In genomic region chr17:14994140-14994539, GRCm38 (mm10) we compare ENCODE assay signal across 16 mouse cellular contexts. TPM values are rescaled to one million over a fixed set of nuclear protein-coding genes. Genes with fewer than 3 reads are reported as not detected.
A peak's percentile ranks its signal among the peaks of the same experiment; 100 is the strongest.
DNase-seq lines count a peak whose midpoint lies in the region; ATAC-seq and TF ChIP-seq lines count a peak whose summit lies in the region.
"Not testable (repeated sequence)": the region's sequence is repeated elsewhere in the genome, so short reads cannot be mapped to it uniquely, and the experiment has no call there.
"Had no signal": no experiment of that assay in that cellular context is flagged by ENCODE, and none has a peak within 500 bp of the region (broad histone marks: within the 10 kb centered on the region; RNA-seq: fewer than 3 reads in every experiment).

No protein-coding gene starts in this region.

- ATAC-seq in G1E (ENCODE audit: extremely low read depth, insufficient number of reproducible peaks, low FRiP score, poor library complexity, severe bottlenecking), result peak; percentile 11; the same call in 1 of the 2 replicates
- ATAC-seq in erythroblast, adult 5-6 weeks (replicated peaks; ENCODE audit: low FRiP score, poor library complexity, severe bottlenecking), result peak; percentile 62
- ATAC-seq in erythroid progenitor cell, adult 5-6 weeks (replicated peaks; ENCODE audit: low FRiP score, poor library complexity, severe bottlenecking), result peak; percentile 55
- ATAC-seq in liver, embryonic 12.5 days, result peak; percentile 21; the same call in 1 of the 2 replicates
- peak; percentile 21; the same call in 1 of the 2 replicates for ATAC-seq in megakaryocyte progenitor cell, adult 5-6 weeks (replicated peaks; ENCODE audit: poor library complexity)
- ATAC-seq in megakaryocyte-erythroid progenitor cell, adult 5-6 weeks (replicated peaks; ENCODE audit: low FRiP score, low TSS enrichment, poor library complexity, severe bottlenecking), result peak; percentile 60

- not testable (repeated sequence) for H3K9me3 ChIP-seq in G1E (replicated peaks); liver, embryonic 12.5 days (replicated peaks)

- not testable (repeated sequence) for TF ChIP-seq CTCF in G1E (IDR thresholded peaks at IDR 0.05; ENCODE audit: low read depth, low read length)

- DNase-seq in G1E (ENCODE audit: low spot score), result not testable (repeated sequence)

- not testable (repeated sequence) for H3K4me1 ChIP-seq in G1E (ENCODE audit: insufficient read depth, low read depth, low read length); liver, embryonic 12.5 days

- not testable (repeated sequence) for H3K27me3 ChIP-seq in G1E (ENCODE audit: insufficient read depth, low read length); liver, embryonic 12.5 days (replicated peaks)

- H3K4me3 ChIP-seq in G1E (ENCODE audit: low read depth, low read length); liver, embryonic 12.5 days: not testable (repeated sequence)

- not testable (repeated sequence) for H3K27ac ChIP-seq in liver, embryonic 12.5 days

- not testable (repeated sequence) for H3K4me2 ChIP-seq in liver, embryonic 12.5 days

- H3K9ac ChIP-seq in liver, embryonic 12.5 days, result not testable (repeated sequence)

- no CpG with 5 or more reads among the region's 5 CpGs for WGBS in liver, embryonic 12.5 days (ENCODE audit: insufficient replicate concordance)

- not testable (repeated sequence) for H3K36me3 ChIP-seq in G1E (replicated peaks); liver, embryonic 12.5 days

RNA-seq across cellular contexts. Expression of gene Gm3417, which starts 15.6 kb away (rescaled TPM):
- 2.5 and 12.2 TPM in 2 replicates for total RNA-seq in G1E (2014; fragmentation: Nextera tagmentation)
- 0.27 and 2.4 TPM in 2 replicates for total RNA-seq in G1E (2017)
- polyA plus RNA-seq in G1E (2012), result 7.0 and 9.5 TPM in 2 replicates
- total RNA-seq in erythroblast, adult 5-6 weeks (2015; ENCODE audit: low replicate concordance), result not detected in 2 replicates
- not detected in 2 replicates for total RNA-seq in erythroblast, adult 5-6 weeks (2017; ENCODE audit: low replicate concordance)
- not detected in 2 replicates for total RNA-seq in erythroid progenitor cell, adult 5-6 weeks (2015; ENCODE audit: low replicate concordance)
- total RNA-seq in erythroid progenitor cell, adult 5-6 weeks (2017; ENCODE audit: low replicate concordance), result not detected in 2 replicates
- 0.97 and 2.9 TPM in 2 replicates for polyA plus RNA-seq in liver, embryonic 12.5 days (2016; fragmentation: Nextera tagmentation; extraction: Ambion mirVana)
- total RNA-seq in megakaryocyte progenitor cell, adult 5-6 weeks (2015), result 0.24 and 0.52 TPM in 2 replicates
- total RNA-seq in megakaryocyte progenitor cell, adult 5-6 weeks (2017), result 1.1 TPM in 1 of 2 replicates, not detected in the other
- 0.96 and 11.1 TPM in 2 replicates for total RNA-seq in megakaryocyte-erythroid progenitor cell, adult 5-6 weeks (2014; fragmentation: Nextera tagmentation)
- 6.2 TPM in 1 of 2 replicates, not detected in the other for total RNA-seq in megakaryocyte-erythroid progenitor cell, adult 5-6 weeks (2017)
- total RNA-seq: adrenal gland, adult 18-20 months; adrenal gland, adult 2 months; adrenal gland, adult 8-10 months; adrenal gland, postnatal 10 days; adrenal gland, postnatal 25 days; adrenal gland, postnatal 36 days; adrenal gland, postnatal 4 days had no signal
- polyA plus RNA-seq: brain, embryonic 14.5 days; CD4-positive, CD25-positive, alpha-beta regulatory T cell, adult 4 months; Patski had no signal

RNA-seq across cellular contexts. Expression of gene Gm3435, which starts 15.8 kb away (rescaled TPM):
- total RNA-seq in G1E (2014; fragmentation: Nextera tagmentation), result 10.3 and 12.2 TPM in 2 replicates
- 13.9 and 15.1 TPM in 2 replicates for total RNA-seq in G1E (2017)
- polyA plus RNA-seq in G1E (2012), result 0.41 and 1.3 TPM in 2 replicates
- total RNA-seq in erythroblast, adult 5-6 weeks (2015; ENCODE audit: low replicate concordance), result not detected in 2 replicates
- total RNA-seq in erythroblast, adult 5-6 weeks (2017; ENCODE audit: low replicate concordance), result 2.1 and 6.7 TPM in 2 replicates
- 5.4 TPM in 1 of 2 replicates, not detected in the other for total RNA-seq in erythroid progenitor cell, adult 5-6 weeks (2015; ENCODE audit: low replicate concordance)
- total RNA-seq in erythroid progenitor cell, adult 5-6 weeks (2017; ENCODE audit: low replicate concordance), result 0.26 and 5.4 TPM in 2 replicates
- polyA plus RNA-seq in liver, embryonic 12.5 days (2016; fragmentation: Nextera tagmentation; extraction: Ambion mirVana), result 4.2 and 4.9 TPM in 2 replicates
- 3.9 and 4.3 TPM in 2 replicates for total RNA-seq in megakaryocyte progenitor cell, adult 5-6 weeks (2015)
- 2.0 and 2.9 TPM in 2 replicates for total RNA-seq in megakaryocyte progenitor cell, adult 5-6 weeks (2017)
- total RNA-seq in megakaryocyte-erythroid progenitor cell, adult 5-6 weeks (2014; fragmentation: Nextera tagmentation), result 1.1 and 14.5 TPM in 2 replicates
- 5.1 and 7.2 TPM in 2 replicates for total RNA-seq in megakaryocyte-erythroid progenitor cell, adult 5-6 weeks (2017)
- polyA plus RNA-seq: adrenal gland, adult 2 months had no signal

RNA-seq across cellular contexts. Expression of gene 9030025P20Rik, which starts 15.9 kb away (rescaled TPM):
- total RNA-seq in G1E (2014; fragmentation: Nextera tagmentation) (31.6 and 36.9 TPM in 2 replicates), G1E (2017) (30.4 and 33.3 TPM in 2 replicates)
- polyA plus RNA-seq in G1E (2012), result 4.0 and 4.7 TPM in 2 replicates
- 0.96 and 1.3 TPM in 2 replicates for total RNA-seq in erythroblast, adult 5-6 weeks (2015; ENCODE audit: low replicate concordance)
- total RNA-seq in erythroblast, adult 5-6 weeks (2017; ENCODE audit: low replicate concordance), result 0.94 and 3.1 TPM in 2 replicates
- total RNA-seq in erythroid progenitor cell, adult 5-6 weeks (2015; ENCODE audit: low replicate concordance), result 4.6 and 5.8 TPM in 2 replicates
- total RNA-seq in erythroid progenitor cell, adult 5-6 weeks (2017; ENCODE audit: low replicate concordance), result 0.76 and 7.2 TPM in 2 replicates
- polyA plus RNA-seq in liver, embryonic 12.5 days (2016; fragmentation: Nextera tagmentation; extraction: Ambion mirVana), result 6.2 and 7.1 TPM in 2 replicates
- total RNA-seq in megakaryocyte progenitor cell, adult 5-6 weeks (2015), result 3.7 and 4.0 TPM in 2 replicates
- 4.7 and 7.6 TPM in 2 replicates for total RNA-seq in megakaryocyte progenitor cell, adult 5-6 weeks (2017)
- 5.9 and 11.4 TPM in 2 replicates for total RNA-seq in megakaryocyte-erythroid progenitor cell, adult 5-6 weeks (2014; fragmentation: Nextera tagmentation)
- total RNA-seq in megakaryocyte-erythroid progenitor cell, adult 5-6 weeks (2017), result 2.2 and 3.9 TPM in 2 replicates

RNA-seq across cellular contexts. Expression of gene Phf10, which starts 33.1 kb away (rescaled TPM):
- total RNA-seq in G1E (2014; fragmentation: Nextera tagmentation), result 187 and 239 TPM in 2 replicates
- 107 and 124 TPM in 2 replicates for total RNA-seq in G1E (2017)
- 118 and 125 TPM in 2 replicates for polyA plus RNA-seq in G1E (2012)
- total RNA-seq in erythroblast, adult 5-6 weeks (2015; ENCODE audit: low replicate concordance), result 88.6 and 101 TPM in 2 replicates
- total RNA-seq in erythroblast, adult 5-6 weeks (2017; ENCODE audit: low replicate concordance), result 42.1 and 49.3 TPM in 2 replicates
- total RNA-seq in erythroid progenitor cell, adult 5-6 weeks (2015; ENCODE audit: low replicate concordance), result 217 and 251 TPM in 2 replicates
- total RNA-seq in erythroid progenitor cell, adult 5-6 weeks (2017; ENCODE audit: low replicate concordance), result 117 and 125 TPM in 2 replicates
- polyA plus RNA-seq in liver, embryonic 12.5 days (2016; fragmentation: Nextera tagmentation; extraction: Ambion mirVana), result 119 TPM in 2 replicates
- 204 and 222 TPM in 2 replicates for total RNA-seq in megakaryocyte progenitor cell, adult 5-6 weeks (2015)
- total RNA-seq in megakaryocyte progenitor cell, adult 5-6 weeks (2017), result 73.0 and 85.0 TPM in 2 replicates
- total RNA-seq in megakaryocyte-erythroid progenitor cell, adult 5-6 weeks (2014; fragmentation: Nextera tagmentation), result 281 and 343 TPM in 2 replicates
- total RNA-seq in megakaryocyte-erythroid progenitor cell, adult 5-6 weeks (2017), result 157 and 214 TPM in 2 replicates

RNA-seq across cellular contexts. Expression of gene Ermard, which starts 46.9 kb away (rescaled TPM):
- total RNA-seq in G1E (2014; fragmentation: Nextera tagmentation), result 265 and 268 TPM in 2 replicates
- 133 and 138 TPM in 2 replicates for total RNA-seq in G1E (2017)
- 1.3 and 2.2 TPM in 2 replicates for polyA plus RNA-seq in G1E (2012)
- 35.0 and 43.1 TPM in 2 replicates for total RNA-seq in erythroblast, adult 5-6 weeks (2015; ENCODE audit: low replicate concordance)
- 17.9 and 28.6 TPM in 2 replicates for total RNA-seq in erythroblast, adult 5-6 weeks (2017; ENCODE audit: low replicate concordance)
- 90.5 and 91.5 TPM in 2 replicates for total RNA-seq in erythroid progenitor cell, adult 5-6 weeks (2015; ENCODE audit: low replicate concordance)
- total RNA-seq in erythroid progenitor cell, adult 5-6 weeks (2017; ENCODE audit: low replicate concordance), result 43.6 and 72.8 TPM in 2 replicates
- 48.1 and 48.2 TPM in 2 replicates for polyA plus RNA-seq in liver, embryonic 12.5 days (2016; fragmentation: Nextera tagmentation; extraction: Ambion mirVana)
- total RNA-seq in megakaryocyte progenitor cell, adult 5-6 weeks (2015), result 57.6 and 71.7 TPM in 2 replicates
- total RNA-seq in megakaryocyte progenitor cell, adult 5-6 weeks (2017), result 24.2 and 39.0 TPM in 2 replicates
- 96.5 and 117 TPM in 2 replicates for total RNA-seq in megakaryocyte-erythroid progenitor cell, adult 5-6 weeks (2014; fragmentation: Nextera tagmentation)
- 26.7 and 35.7 TPM in 2 replicates for total RNA-seq in megakaryocyte-erythroid progenitor cell, adult 5-6 weeks (2017)

Comparison
In these comparisons a context has a peak if more than half of its experiments do, and no peak if none do; other contexts are left out.
1. ATAC-seq: peak in every context shown above with its lines; median percentile 62 in erythroblast, adult 5-6 weeks; 60 in megakaryocyte-erythroid progenitor cell, adult 5-6 weeks; 55 in erythroid progenitor cell, adult 5-6 weeks; 21 in liver, embryonic 12.5 days; 21 in megakaryocyte progenitor cell, adult 5-6 weeks; 11 in G1E.